Mouse (Mus musculus) MEL (cell line): ENCODE measurements at regions not wholly inside any gene's neighbourhood (a gene's known extent, or its start where the extent isn't known, plus 50 kb on each side); places are given as distances from the start of the nearest gene placed in this dataset.

ENCODE experiments used
- DNase-seq: peaks from one replicate; pipeline ENCODE4 v3.0.0; 2011; ENCODE audit warnings: low read depth, low spot score
- H3K27ac ChIP-seq: 2 replicates; pipeline ENCODE4 v1.5.1; 2012; ENCODE audit warnings: low read depth, mild to moderate bottlenecking, control low read depth, low read length, moderate library complexity; ENCODE audit not compliant: control insufficient read depth
- H3K27me3 ChIP-seq, 2 experiments: fragments of 150-350 bp in 1 of 2; sonication (generic) in 1 of 2; 2 replicates each; pipeline ENCODE4 v1.6.1; 2012; ENCODE audit warnings: low read length in 2 of 2, mild to moderate bottlenecking in 2 of 2, improper control_type of control experiment in 1 of 2, moderate library complexity in 1 of 2; ENCODE audit not compliant: insufficient read depth in 2 of 2, control insufficient read depth in 1 of 2
- H3K36me3 ChIP-seq, 2 experiments: 2 replicates each; pipeline ENCODE4 v1.6.1; 2012 to 2014; ENCODE audit warnings: low read length in 2 of 2, improper control_type of control experiment in 1 of 2, inconsistent platforms in 1 of 2, mild to moderate bottlenecking in 1 of 2; ENCODE audit not compliant: insufficient read depth in 2 of 2, control insufficient read depth in 1 of 2
- H3K4me1 ChIP-seq, 2 experiments: fragments of 150-350 bp in 1 of 2; sonication (generic) in 1 of 2; 2 replicates each; pipeline ENCODE4 v1.6.1; 2012; ENCODE audit warnings: low read length in 2 of 2, improper control_type of control experiment in 1 of 2, mild to moderate bottlenecking in 1 of 2; ENCODE audit not compliant: insufficient read depth in 2 of 2, control insufficient read depth in 1 of 2
- H3K4me3 ChIP-seq, 2 experiments: fragments of 150-350 bp in 1 of 2; sonication (generic) in 1 of 2; 2 replicates each; pipeline ENCODE4 v1.5.1; 2012; ENCODE audit warnings: low read depth in 2 of 2, low read length in 2 of 2, mild to moderate bottlenecking in 2 of 2, moderate library complexity in 2 of 2, control low read depth in 1 of 2, improper control_type of control experiment in 1 of 2; ENCODE audit not compliant: control insufficient read depth in 1 of 2, insufficient read depth in 1 of 2
- H3K79me2 ChIP-seq: 2 replicates; pipeline ENCODE4 v1.6.1; 2012; ENCODE audit warnings: mild to moderate bottlenecking, low read length, moderate library complexity; ENCODE audit not compliant: control insufficient read depth, poor library complexity, insufficient read depth
- H3K9ac ChIP-seq: 2 replicates; pipeline ENCODE4 v1.6.1; 2012; ENCODE audit warnings: low read depth, mild to moderate bottlenecking, control low read depth, low read length, moderate library complexity; ENCODE audit not compliant: control insufficient read depth, poor library complexity, severe bottlenecking
- H3K9me3 ChIP-seq: fragments of 150-350 bp; sonication (generic); replicated peaks from 2 replicates; pipeline ENCODE4 v1.6.1; 2012; ENCODE audit warnings: mild to moderate bottlenecking, low read length, improper control_type of control experiment, moderate library complexity; ENCODE audit not compliant: insufficient read depth
- CHD1 ChIP-seq: IDR thresholded peaks from 2 replicates; pipeline ENCODE4 v1.6.1; 2012; ENCODE audit warnings: low read depth, mild to moderate bottlenecking, inconsistent platforms, low read length, improper control_type of control experiment
- CTCF ChIP-seq, 3 experiments: IDR thresholded peaks in 2 of 3; conservative IDR thresholded peaks in 1 of 3; 2 replicates each; pipeline ENCODE4 v1.5.1; 2011 to 2012; ENCODE audit warnings: low read length in 3 of 3, low read depth in 2 of 3, mild to moderate bottlenecking in 2 of 3, improper control_type of control experiment in 1 of 3, inconsistent platforms in 1 of 3, mixed read lengths in 1 of 3, moderate library complexity in 1 of 3; ENCODE audit not compliant: control insufficient read depth in 1 of 3, insufficient read depth in 1 of 3, poor library complexity in 1 of 3, severe bottlenecking in 1 of 3
- E2F4 ChIP-seq: IDR thresholded peaks from 2 replicates; pipeline ENCODE4 v1.6.1; 2011; ENCODE audit warnings: low read depth, low read length, improper control_type of control experiment, borderline replicate concordance
- ELF1 ChIP-seq: IDR thresholded peaks from 2 replicates; pipeline ENCODE4 v1.6.1; 2014; ENCODE audit warnings: low read depth, mild to moderate bottlenecking, inconsistent platforms, low read length, improper control_type of control experiment, moderate library complexity
- ETS1 ChIP-seq: IDR thresholded peaks from 2 replicates; pipeline ENCODE4 v1.6.1; 2012; ENCODE audit warnings: low read depth, mild to moderate bottlenecking, inconsistent platforms, low read length, improper control_type of control experiment, moderate library complexity
- GATA1 ChIP-seq: IDR thresholded peaks from 2 replicates; pipeline ENCODE4 v1.6.1; 2011; ENCODE audit warnings: low read depth, low read length, improper control_type of control experiment
- HCFC1 ChIP-seq: IDR thresholded peaks from 2 replicates; pipeline ENCODE4 v1.6.1; 2012; ENCODE audit warnings: low read depth, mild to moderate bottlenecking, inconsistent platforms, low read length, improper control_type of control experiment, moderate library complexity
- MAZ ChIP-seq: IDR thresholded peaks from 2 replicates; pipeline ENCODE4 v1.6.1; 2012; ENCODE audit warnings: low read depth, mild to moderate bottlenecking, inconsistent platforms, low read length, improper control_type of control experiment
- MEF2A ChIP-seq: IDR thresholded peaks from 2 replicates; pipeline ENCODE4 v1.6.1; 2014; ENCODE audit warnings: low read depth, mild to moderate bottlenecking, inconsistent platforms, low read length, improper control_type of control experiment; ENCODE audit not compliant: poor library complexity, insufficient replicate concordance, severe bottlenecking; ENCODE audit errors: extremely low read depth
- MXI1 ChIP-seq: IDR thresholded peaks from 2 replicates; pipeline ENCODE4 v1.6.1; 2011; ENCODE audit warnings: mild to moderate bottlenecking, low read depth, low read length, improper control_type of control experiment
- MYC ChIP-seq: IDR thresholded peaks from 2 replicates; pipeline ENCODE4 v1.6.1; 2011; ENCODE audit warnings: low read depth, mild to moderate bottlenecking, low read length, improper control_type of control experiment, moderate library complexity
- NELFE ChIP-seq: IDR thresholded peaks from 2 replicates; pipeline ENCODE4 v1.6.1; 2011; ENCODE audit warnings: low read depth, low read length, improper control_type of control experiment
- NRF1 ChIP-seq: IDR thresholded peaks from 2 replicates; pipeline ENCODE4 v1.6.1; 2014; ENCODE audit warnings: low read depth, mild to moderate bottlenecking, inconsistent platforms, low read length, improper control_type of control experiment, moderate library complexity; ENCODE audit not compliant: poor library complexity, insufficient read depth, severe bottlenecking
- POLR2AphosphoS2 ChIP-seq: IDR thresholded peaks from 2 replicates; pipeline ENCODE4 v1.6.1; 2011; ENCODE audit warnings: low read length, improper control_type of control experiment
- RAD21 ChIP-seq: IDR thresholded peaks from 2 replicates; pipeline ENCODE4 v1.6.1; 2011; ENCODE audit warnings: mild to moderate bottlenecking, low read depth, low read length, improper control_type of control experiment
- RCOR1 ChIP-seq: IDR thresholded peaks from 2 replicates; pipeline ENCODE4 v1.6.1; 2012; ENCODE audit warnings: low read depth, mild to moderate bottlenecking, inconsistent platforms, low read length, improper control_type of control experiment
- SMC3 ChIP-seq: IDR thresholded peaks from 2 replicates; pipeline ENCODE4 v1.6.1; 2011; ENCODE audit warnings: low read depth, low read length, improper control_type of control experiment
- TAL1 ChIP-seq: IDR thresholded peaks from 2 replicates; pipeline ENCODE4 v1.6.1; 2012; ENCODE audit warnings: mild to moderate bottlenecking, inconsistent platforms, low read length, moderate library complexity, mixed read lengths
- TBP ChIP-seq: IDR thresholded peaks from 2 replicates; pipeline ENCODE4 v1.8.0; 2011; ENCODE audit warnings: low read depth, low read length, improper control_type of control experiment
- TCF12 ChIP-seq: IDR thresholded peaks from 2 replicates; pipeline ENCODE4 v1.6.1; 2014; ENCODE audit warnings: low read depth, mild to moderate bottlenecking, inconsistent platforms, low read length, improper control_type of control experiment, moderate library complexity
- ZNF384 ChIP-seq: IDR thresholded peaks from 2 replicates; pipeline ENCODE4 v1.6.1; 2012; ENCODE audit warnings: low read depth, mild to moderate bottlenecking, inconsistent platforms, low read length, improper control_type of control experiment

DNA sequence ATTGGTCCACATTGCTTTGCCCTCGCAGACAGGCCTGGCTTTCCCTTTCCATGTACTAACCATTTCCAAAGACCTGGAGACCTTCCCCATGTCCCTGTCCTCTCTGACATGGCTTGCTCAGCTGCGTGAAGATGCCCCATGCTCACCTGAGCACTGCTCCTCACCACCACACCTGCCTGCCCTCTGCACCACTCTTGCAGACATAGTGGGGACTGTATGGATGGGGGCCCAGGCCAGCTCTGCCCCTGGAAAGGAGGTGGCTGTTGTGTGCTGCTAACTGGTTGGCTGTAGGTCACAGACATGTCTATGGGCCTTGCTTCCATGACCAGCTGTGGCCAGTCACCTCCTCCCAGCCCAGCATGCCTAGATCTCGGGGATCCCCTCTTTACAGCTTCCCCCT lies 108.7 kb downstream of the Bod1 start:
- Histone ChIP-seq H3K27me3 (peaks cover 0 to 1% of the 10 kb centered on the region in 2 experiments; a peak in 1 of 4 replicates), H3K4me1 (no peaks in the 10 kb centered on the region), H3K36me3 (no peaks in the 10 kb centered on the region), H3K9me3 (no peaks in the 10 kb centered on the region), H3K27ac (no peak overlapping the region), H3K4me3 (no peak overlapping the region), H3K79me2 (no peaks in the 10 kb centered on the region), H3K9ac (no peak overlapping the region)
- no peak for DNase-seq
- no peak for TF ChIP-seq POLR2AphosphoS2
- TF ChIP-seq HCFC1: no peak
- TF ChIP-seq MEF2A: no peak
- no peak for TF ChIP-seq ELF1
- no peak for TF ChIP-seq SMC3
- TF ChIP-seq ETS1: no peak
- TF ChIP-seq MYC: no peak
- TF ChIP-seq GATA1: no peak
- TF ChIP-seq TAL1: no peak
- no peak for TF ChIP-seq CTCF (IDR thresholded peaks at IDR 0.05 in 2 of 3, conservative IDR thresholded peaks at IDR 0.05 in 1 of 3; ENCODE audit: control insufficient read depth in 1 of 3, insufficient read depth in 1 of 3, low read depth in 2 of 3, low read length in 3 of 3, poor library complexity in 1 of 3, severe bottlenecking in 1 of 3)
- no peak for TF ChIP-seq NRF1
- no peak for TF ChIP-seq TCF12
- no peak for TF ChIP-seq ZNF384
- TF ChIP-seq, all 39 proteins: peak for 0

DNA sequence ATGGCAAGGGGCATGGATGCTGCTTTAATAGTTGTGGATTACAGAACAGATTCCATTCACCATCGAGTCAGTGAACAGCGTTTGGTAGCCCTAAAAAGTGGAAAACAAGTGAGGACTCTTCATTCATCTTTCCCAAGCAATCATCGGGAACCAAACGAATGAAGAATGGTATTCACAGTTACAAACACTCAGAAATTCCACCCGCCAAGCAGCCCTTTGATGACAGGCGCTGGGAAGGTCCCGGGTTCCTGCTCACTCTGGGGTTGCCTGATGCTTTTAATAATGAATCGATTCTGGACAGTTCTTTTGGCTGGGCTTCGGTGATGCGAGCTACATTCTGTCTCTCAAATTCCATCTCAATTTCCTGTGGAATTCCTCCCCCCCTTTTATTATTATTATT lies 110.9 kb downstream of the Bod1 start:
- Histone ChIP-seq H3K4me1 (no peaks in the 10 kb centered on the region), H3K4me3 (no peak overlapping the region), H3K9ac (no peak overlapping the region), H3K9me3 (no peaks in the 10 kb centered on the region), H3K79me2 (no peaks in the 10 kb centered on the region), H3K36me3 (no peaks in the 10 kb centered on the region), H3K27ac (no peak overlapping the region), H3K27me3 (no peaks in the 10 kb centered on the region)
- DNase-seq: no peak
- TF ChIP-seq RAD21 (no peak), TBP (no peak), CTCF (IDR thresholded peaks at IDR 0.05 in 2 of 3, conservative IDR thresholded peaks at IDR 0.05 in 1 of 3; ENCODE audit: control insufficient read depth in 1 of 3, insufficient read depth in 1 of 3, low read depth in 2 of 3, low read length in 3 of 3, poor library complexity in 1 of 3, severe bottlenecking in 1 of 3) (no peak), MXI1 (no peak), TAL1 (no peak), E2F4 (no peak), TCF12 (no peak), HCFC1 (no peak), CHD1 (no peak), NELFE (no peak), RCOR1 (no peak), MAZ (no peak)
